Mouse (Mus musculus) left cerebral cortex, adult 2 months (tissue): Measurements from ENCODE around the gene Ppp2r2c. TPM values are rescaled to one million over a fixed set of nuclear protein-coding genes. Genes with fewer than 3 reads are reported as not detected.

ENCODE experiments used
- DNase-seq, 2 experiments: peaks; one replicate each; pipeline ENCODE4 v3.0.0; 2021 to 2022; ENCODE audit warnings: low spot score in 2 of 2, mixed read lengths in 1 of 2; ENCODE audit errors: extremely low spot score in 1 of 2
- H3K27ac ChIP-seq: fragments of 200-600 bp; 2 replicates; pipeline ENCODE4 v1.8.1; 2022
- H3K4me3 ChIP-seq: fragments of 200-600 bp; 2 replicates; pipeline ENCODE4 v1.8.1; 2022
- CTCF ChIP-seq: fragments of 200-600 bp; IDR thresholded peaks from 2 replicates; pipeline ENCODE4 v1.8.1; 2022; ENCODE audit warnings: antibody characterized with exemption, mild to moderate bottlenecking, moderate library complexity
- intact Hi-C: fragments of 180-260 bp; cut with DNase I; formaldehyde crosslinking; loops from one replicate; pipeline ENCODE4 v1.15.1; 2025
- total RNA-seq, 2 experiments: library from RNA; stranded (reverse); gene quantifications; 2 replicates each; pipeline ENCODE4 v1.2.3; 2021

Gene Ppp2r2c
- total RNA-seq, 2 experiments from 2014 or later: 448 to 462 TPM

DNA sequence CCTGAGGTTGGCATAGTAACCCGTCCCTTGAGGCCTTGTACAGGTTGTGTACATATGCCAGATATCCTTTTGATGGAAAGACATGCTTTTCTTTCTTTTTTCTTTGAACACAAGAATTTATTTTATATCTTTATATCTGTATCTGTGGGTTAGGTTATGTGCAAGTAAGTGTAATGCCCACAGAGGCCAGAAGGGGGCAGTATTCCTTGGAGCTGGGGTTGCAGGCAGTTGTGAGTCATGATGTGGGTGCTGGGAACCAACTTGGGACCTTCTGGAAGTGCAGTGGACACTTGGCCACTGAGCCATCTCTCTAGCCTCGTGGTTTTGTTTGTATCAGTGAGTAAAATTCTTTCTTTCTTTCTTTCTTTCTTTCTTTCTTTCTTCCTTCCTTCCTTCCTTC lies 74.1 kb downstream of the Ppp2r2c start:
- intact Hi-C loops: no loop called here
- Histone ChIP-seq H3K27ac (no peak overlapping the region), H3K4me3 (no peak overlapping the region)
- no peak for DNase-seq
- peak; percentile 41 for TF ChIP-seq CTCF

DNA sequence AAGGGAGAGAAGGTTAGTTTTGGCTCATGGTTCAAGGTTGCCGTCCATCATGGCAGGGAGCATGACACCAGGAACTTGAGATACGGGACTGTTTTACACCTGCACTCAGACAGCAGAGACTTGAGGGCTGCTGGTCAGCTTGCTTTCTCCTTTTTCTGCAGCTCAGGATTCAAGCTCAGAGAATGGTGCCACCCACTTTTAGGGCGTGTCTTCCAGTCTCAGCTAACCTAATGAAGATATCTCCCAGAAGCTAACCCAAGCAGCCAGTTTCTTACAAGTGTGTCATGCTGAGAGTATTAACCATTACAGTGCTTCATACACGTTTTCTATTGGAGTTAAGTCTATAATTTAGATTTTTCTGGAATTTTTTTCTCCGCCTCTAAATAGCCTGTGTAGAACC lies 76.2 kb downstream of the Ppp2r2c start:
- Histone ChIP-seq H3K27ac (peak overlapping the region; percentile 92), H3K4me3 (no peak overlapping the region)
- DNase-seq: no peak
- intact Hi-C loops: loop anchor here (2.0 kb wide), 1 partner anchor 100 kb away; no protein-coding TSS in a partner anchor
- TF ChIP-seq CTCF: no peak

DNA sequence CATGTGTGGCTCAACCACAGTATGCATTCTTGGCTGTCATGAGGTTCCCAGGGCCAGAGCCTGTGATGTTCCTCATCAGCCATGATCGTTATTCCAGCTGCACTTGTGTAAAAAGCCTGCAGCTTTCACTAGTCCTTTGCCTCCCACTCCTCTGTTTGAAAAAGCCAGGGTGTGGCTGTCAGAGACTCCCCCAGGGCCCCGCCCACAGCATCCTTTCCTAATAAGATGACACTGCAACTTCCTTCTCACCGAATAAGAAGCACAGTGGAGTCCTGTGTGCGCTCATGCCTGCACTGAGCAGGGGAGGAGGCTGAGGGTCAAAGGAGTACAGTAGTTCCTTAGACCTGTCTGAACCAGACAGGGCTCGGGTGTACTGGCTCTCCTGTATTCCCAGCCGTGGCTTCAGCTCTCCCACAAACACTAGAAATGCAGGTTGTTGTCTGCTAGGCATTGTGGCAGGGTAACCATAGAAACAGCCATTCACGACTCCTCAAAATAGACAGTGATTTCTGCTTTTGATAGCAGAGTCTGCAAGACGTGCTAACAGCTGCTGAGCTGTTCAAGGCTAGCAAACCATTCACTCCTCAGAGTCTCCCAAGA lies 76.9 kb downstream of the Ppp2r2c start:
- peak overlapping the region; percentile 92 for H3K27ac ChIP-seq
- intact Hi-C loops: loop anchor here (1.0 to 5.0 kb wide), 4 partner anchors 52 to 162 kb away; no protein-coding TSS in a partner anchor
- DNase-seq: peak; percentile 50 to 52
- H3K4me3 ChIP-seq: no peak overlapping the region
- no peak for TF ChIP-seq CTCF

DNA sequence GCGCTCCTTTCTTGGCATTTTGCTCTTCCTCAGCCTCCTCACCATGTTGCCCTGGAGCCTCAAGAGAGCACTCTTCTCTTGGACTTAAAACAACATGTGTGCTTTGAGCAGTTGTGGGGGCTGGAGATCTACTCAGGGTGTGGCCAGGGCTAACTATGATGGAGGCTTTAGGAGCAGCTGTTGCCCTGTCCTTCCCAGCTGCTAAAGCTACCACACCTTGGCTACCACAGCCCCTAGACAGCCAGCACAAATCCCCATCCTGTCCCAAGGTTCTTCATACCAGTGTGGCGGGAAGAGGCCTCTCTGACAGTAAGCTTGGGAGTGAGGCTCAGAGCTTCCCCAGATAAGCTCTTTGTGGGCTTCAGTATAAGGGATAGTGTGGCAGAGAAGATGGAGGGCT lies 77.4 kb downstream of the Ppp2r2c start:
- intact Hi-C loops: loop anchor here (1.0 to 5.0 kb wide), 6 partner anchors 52 to 162 kb away; no protein-coding TSS in a partner anchor
- Histone ChIP-seq H3K27ac (peak overlapping the region; percentile 92), H3K4me3 (no peak overlapping the region)
- no peak for DNase-seq
- TF ChIP-seq CTCF: no peak

DNA sequence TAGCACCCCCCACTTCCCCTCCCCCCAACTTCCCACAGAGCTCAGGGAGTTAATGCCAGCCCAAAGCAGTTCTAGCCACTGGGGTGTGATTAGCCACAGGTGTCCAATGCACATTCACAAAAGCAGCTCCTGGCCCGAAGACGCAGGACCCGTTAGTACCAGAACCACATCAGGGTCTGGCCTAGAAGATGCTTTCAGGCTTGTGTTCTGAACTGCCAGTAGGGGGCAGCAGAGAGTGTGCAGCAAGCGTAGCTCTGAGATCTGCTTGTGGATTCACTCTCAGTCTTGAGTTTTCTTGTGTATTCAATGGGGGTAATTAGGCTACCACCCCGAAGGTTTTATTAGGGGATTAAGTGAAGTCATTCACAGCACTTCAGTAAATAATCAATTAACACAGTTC lies 78.1 kb downstream of the Ppp2r2c start:
- intact Hi-C loops: loop anchor here (1.0 to 5.0 kb wide), 3 partner anchors 56 to 161 kb away; no protein-coding TSS in a partner anchor

DNA sequence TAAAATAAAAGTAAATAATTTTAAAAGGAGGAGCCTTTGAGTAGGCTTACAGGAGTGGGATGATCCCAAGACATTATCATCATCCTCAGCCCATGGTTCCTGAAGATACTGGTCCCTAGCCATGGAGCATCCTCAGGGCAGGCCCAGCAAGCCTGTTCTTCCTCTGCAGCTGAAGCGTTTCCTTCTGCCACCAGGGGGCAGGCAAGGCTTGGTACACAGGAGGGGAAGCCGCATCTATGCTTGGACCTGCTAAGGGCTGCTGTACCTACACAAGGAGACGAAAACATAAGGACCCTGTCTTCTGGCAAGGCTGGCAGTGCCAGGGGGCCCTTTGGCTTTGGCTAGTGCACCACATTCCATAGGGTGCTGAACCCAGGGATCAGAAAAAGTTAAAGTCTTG lies 80.5 kb downstream of the Ppp2r2c start:
- peak; percentile 77 to 82 for DNase-seq
- Histone ChIP-seq H3K27ac (no peak overlapping the region), H3K4me3 (no peak overlapping the region)
- intact Hi-C loops: loop anchor here (5.0 kb wide), 1 partner anchor 158 kb away; no protein-coding TSS in a partner anchor
- peak; percentile 85 for TF ChIP-seq CTCF

More for the DNA sequence above, 78.1 kb downstream of the Ppp2r2c start:
- Histone ChIP-seq H3K27ac (peak overlapping the region; percentile 92; the same call in 1 of the 2 replicates), H3K4me3 (no peak overlapping the region)
- DNase-seq: peak; percentile 61 to 62
- TF ChIP-seq CTCF: peak; percentile 95

DNA sequence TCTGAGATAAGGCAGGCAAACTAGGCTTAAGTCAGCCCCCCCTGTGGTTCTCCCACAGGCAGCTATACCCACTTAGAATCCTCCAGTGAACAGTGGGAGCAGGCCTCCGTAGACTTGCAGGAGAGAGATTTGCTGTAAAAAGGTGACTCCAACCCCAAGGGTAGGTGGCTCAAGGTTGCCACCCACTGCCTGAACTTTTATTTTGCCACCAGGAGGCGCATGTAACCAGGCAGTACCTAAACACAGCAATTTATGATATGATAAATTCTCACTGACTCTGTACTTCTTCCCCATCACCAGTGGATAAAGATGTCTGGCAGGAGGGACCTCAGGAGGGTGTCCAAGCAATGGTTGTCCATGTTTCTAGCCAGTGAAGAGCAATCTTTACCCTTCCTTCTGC lies 82.6 kb downstream of the Ppp2r2c start:
- Histone ChIP-seq H3K4me3 (no peak overlapping the region), H3K27ac (no peak overlapping the region)
- intact Hi-C loops: no loop called here
- no peak for DNase-seq
- TF ChIP-seq CTCF: peak; percentile 43

DNA sequence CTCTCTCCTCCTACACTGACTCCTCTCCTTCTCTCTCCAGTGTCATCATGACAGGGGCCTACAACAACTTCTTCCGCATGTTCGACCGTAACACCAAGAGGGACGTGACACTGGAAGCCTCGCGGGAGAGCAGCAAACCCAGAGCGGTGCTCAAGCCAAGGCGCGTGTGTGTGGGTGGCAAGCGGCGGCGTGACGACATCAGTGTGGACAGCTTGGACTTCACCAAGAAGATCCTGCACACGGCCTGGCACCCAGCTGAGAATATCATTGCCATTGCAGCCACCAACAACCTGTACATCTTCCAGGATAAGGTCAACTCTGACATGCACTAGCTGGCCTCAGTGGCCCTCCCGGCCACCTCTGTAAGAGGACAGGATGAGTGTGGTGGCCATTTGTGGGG lies 84.0 kb downstream of the Ppp2r2c start:
- intact Hi-C loops: no loop called here
- TF ChIP-seq CTCF: no peak
- Histone ChIP-seq H3K27ac (0 out of 2 replicates have a peak overlapping the region, but pooled peaks have one; percentile 4), H3K4me3 (no peak overlapping the region)
- no peak for DNase-seq

DNA sequence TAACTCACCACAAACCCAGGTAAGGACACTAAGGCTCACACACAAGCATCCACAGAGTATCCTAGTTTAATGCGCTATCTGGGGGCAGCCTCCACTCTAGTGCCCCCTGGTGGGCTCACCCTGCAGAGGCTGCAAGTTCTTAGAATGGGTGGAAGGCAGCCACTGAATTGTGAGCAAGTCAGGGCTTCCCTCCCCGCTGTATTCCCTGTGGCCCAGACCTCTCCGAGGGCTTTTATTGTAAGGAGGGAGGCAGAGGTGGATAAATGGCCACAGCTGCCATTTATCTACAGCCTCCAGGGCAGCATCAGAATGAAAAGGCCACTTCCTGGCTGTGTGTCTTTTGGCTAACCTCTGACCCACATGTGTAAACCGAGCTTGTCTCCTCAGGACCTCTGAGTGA lies 87.1 kb downstream of the Ppp2r2c start:
- TF ChIP-seq CTCF: peak; percentile 79
- peak; percentile 46 to 48 for DNase-seq
- no peak overlapping the region for H3K27ac ChIP-seq
- no peak overlapping the region for H3K4me3 ChIP-seq
- intact Hi-C loops: no loop called here

DNA sequence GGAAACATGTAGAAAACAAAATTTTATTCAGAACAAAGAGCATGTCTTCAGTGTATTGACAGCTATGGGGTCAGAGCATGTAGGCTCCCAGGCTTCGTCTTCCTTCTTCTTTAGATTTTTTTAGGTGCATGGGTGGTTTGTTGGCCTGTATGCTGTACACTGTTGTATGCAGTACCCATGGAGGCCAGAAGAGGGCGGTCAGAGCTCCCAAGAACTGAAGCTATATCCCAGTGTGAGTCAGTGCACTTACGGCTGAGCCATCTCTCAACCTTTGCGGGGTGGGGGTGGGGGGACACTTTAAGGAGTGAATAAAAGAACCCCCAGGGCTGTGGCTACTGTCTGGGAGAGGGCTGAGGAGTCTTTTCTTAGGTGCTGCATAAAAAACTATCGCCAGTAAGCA lies 90.5 kb downstream of the Ppp2r2c start:
- intact Hi-C loops: loop anchor here (1.0 kb wide), 1 partner anchor 43 kb away; no protein-coding TSS in a partner anchor
- no peak overlapping the region for H3K4me3 ChIP-seq
- DNase-seq: peak; percentile 71 to 73
- peak; percentile 68 for TF ChIP-seq CTCF
- H3K27ac ChIP-seq: no peak overlapping the region

DNA sequence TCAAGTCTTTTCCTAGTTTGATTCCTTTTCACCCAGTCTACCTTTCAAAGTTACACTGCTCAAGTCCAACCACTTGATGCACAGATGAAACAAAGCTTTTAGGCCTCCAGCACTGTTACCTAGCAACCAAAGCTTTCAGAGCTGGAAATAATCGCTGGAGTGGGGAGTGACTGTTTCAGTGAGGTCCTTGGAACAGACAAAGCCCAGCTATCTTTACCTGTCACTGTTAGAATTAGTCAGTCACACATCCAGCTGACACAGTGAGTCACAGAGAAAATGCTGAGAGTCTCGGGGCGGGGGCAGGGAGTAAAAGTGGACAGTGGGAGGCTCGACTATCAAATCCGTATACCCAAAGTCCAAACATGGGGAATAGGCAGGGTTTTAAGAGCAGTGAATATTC lies 92.2 kb downstream of the Ppp2r2c start:
- TF ChIP-seq CTCF: no peak
- DNase-seq: peak; percentile 45 to 49
- intact Hi-C loops: no loop called here
- H3K27ac ChIP-seq: peak overlapping the region; percentile 30; the same call in 1 of the 2 replicates
- no peak overlapping the region for H3K4me3 ChIP-seq

DNA sequence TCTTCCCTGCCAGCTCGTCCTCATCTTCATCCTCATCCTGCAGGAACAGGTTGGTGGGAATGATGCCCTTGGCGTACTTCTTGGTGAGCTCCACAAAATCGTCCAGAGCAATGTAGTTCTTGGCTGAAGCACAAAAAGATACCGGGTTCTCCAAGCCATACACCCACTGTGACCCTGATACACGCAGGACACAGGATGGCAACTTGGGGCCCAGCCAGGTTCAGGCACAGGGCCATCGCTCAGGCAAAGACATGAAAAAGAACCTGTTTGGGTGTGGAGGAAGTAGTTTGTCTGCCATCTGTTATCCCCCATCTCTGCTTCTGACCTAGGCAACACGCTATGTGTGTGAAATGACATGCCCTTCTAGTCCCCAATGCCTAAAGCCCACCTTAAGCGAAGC lies 103.3 kb downstream of the Ppp2r2c start:
- DNase-seq: no peak
- H3K27ac ChIP-seq: no peak overlapping the region
- intact Hi-C loops: no loop called here
- no peak overlapping the region for H3K4me3 ChIP-seq
- no peak for TF ChIP-seq CTCF

DNA sequence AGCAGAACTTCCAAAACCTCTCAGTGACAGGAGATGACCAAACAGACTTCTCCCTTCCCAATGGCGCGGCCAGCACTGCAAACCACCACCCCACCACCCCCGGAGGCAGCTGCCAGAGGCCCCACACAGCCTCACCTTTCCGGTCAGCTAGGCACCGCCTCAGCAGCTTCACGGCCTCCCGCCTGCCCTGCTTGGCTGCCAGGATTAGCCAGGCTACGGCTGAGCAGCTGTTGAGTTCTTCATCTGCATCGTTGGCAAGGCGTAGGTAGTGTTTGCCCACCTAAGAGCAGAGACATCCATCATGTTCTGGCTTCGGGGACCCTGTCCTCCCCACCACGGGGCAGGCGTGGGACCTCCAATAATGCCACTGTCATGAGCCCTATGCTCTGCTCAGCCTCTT lies 107.0 kb downstream of the Ppp2r2c start:
- no peak for TF ChIP-seq CTCF
- H3K4me3 ChIP-seq: no peak overlapping the region
- H3K27ac ChIP-seq: no peak overlapping the region
- intact Hi-C loops: no loop called here
- no peak for DNase-seq
